Mouse (Mus musculus): ENCODE data around the gene Pla2g4c. TPM values are rescaled to one million over a fixed set of nuclear protein-coding genes. Genes with fewer than 3 reads are reported as not detected.

The Pla2g4c gene
- total RNA-seq, 2 experiments from 2014 or later, result not detected

- no peak for ATAC-seq (replicated peaks; ENCODE audit: poor library complexity, severe bottlenecking)
Observed at GRCm38 (mm10) chr7:13330575-13330974, 6.1 kb downstream of the Pla2g4c start.

- no peak for ATAC-seq (replicated peaks; ENCODE audit: poor library complexity, severe bottlenecking)
Observed at GRCm38 (mm10) chr7:13355943-13356342, 31.5 kb downstream of the Pla2g4c start.

- ATAC-seq (replicated peaks; ENCODE audit: poor library complexity, severe bottlenecking), result no peak
Observed at GRCm38 (mm10) chr7:13380588-13380987, 56.1 kb downstream of the Pla2g4c start.

DNA sequence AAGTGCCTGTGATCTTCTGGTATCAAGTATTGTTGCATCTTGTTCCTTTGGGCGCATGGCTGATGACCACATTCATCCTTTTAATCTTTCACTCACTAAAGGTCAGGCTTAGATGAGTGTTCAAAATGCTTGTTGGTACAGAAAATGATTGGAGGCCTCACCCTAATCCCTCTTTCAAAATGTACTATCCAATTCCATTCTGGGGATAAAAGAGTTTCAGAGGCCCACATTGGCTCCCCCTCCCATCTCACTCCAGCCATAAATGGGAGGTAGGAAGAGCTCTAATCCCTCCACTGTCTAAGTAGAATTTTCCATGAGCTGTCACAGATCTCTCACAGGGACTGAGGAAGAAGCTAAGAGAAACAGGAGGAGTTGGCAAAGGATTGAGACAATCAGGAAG is 73.4 kb downstream of the Pla2g4c start, which contains the start of gene Cabp5:
TSS of gene Cabp5 (plus strand) at position 301 of the 400 bp plus-strand sequence.
- ATAC-seq (replicated peaks; ENCODE audit: poor library complexity, severe bottlenecking), result no peak

Other genes starting within 250 kb of the Pla2g4c start
- gene Vmn1r85, start 229.5 kb upstream of the Pla2g4c start, total RNA-seq (2014; fragmentation: Nextera tagmentation), result not detected in 2 replicates
- not detected in 2 replicates for gene Vmn1r85, start 229.5 kb upstream of the Pla2g4c start, total RNA-seq (2017)
- gene Vmn1r86, start 204.7 kb upstream of the Pla2g4c start, total RNA-seq (2014; fragmentation: Nextera tagmentation), result not detected in 2 replicates
- gene Vmn1r86, start 204.7 kb upstream of the Pla2g4c start, total RNA-seq (2017), result not detected in 2 replicates
- gene Vmn1r87, start 184.5 kb upstream of the Pla2g4c start, total RNA-seq (2014; fragmentation: Nextera tagmentation), result not detected in 2 replicates
- not detected in 2 replicates for gene Vmn1r87, start 184.5 kb upstream of the Pla2g4c start, total RNA-seq (2017)
- gene Vmn1r88, start 165.1 kb upstream of the Pla2g4c start, total RNA-seq (2014; fragmentation: Nextera tagmentation), result 0.26 TPM in 1 of 2 replicates, not detected in the other
- gene Vmn1r88, start 165.1 kb upstream of the Pla2g4c start, total RNA-seq (2017), result not detected in 2 replicates
- not detected in 2 replicates for gene Vmn1r89, start 111.6 kb upstream of the Pla2g4c start, total RNA-seq (2014; fragmentation: Nextera tagmentation)
- gene Vmn1r89, start 111.6 kb upstream of the Pla2g4c start, total RNA-seq (2017), result not detected in 2 replicates
- gene Lig1, start 47.4 kb upstream of the Pla2g4c start, total RNA-seq (2014; fragmentation: Nextera tagmentation), result 152 and 196 TPM in 2 replicates
- gene Lig1, start 47.4 kb upstream of the Pla2g4c start, total RNA-seq (2017), result 70.0 and 89.5 TPM in 2 replicates
- 3.4 and 5.8 TPM in 2 replicates for gene Zswim9, start 45.9 kb upstream of the Pla2g4c start, total RNA-seq (2014; fragmentation: Nextera tagmentation)
- 1.9 and 3.8 TPM in 2 replicates for gene Zswim9, start 45.9 kb upstream of the Pla2g4c start, total RNA-seq (2017)
- gene Cabp5, start 73.5 kb downstream of the Pla2g4c start, total RNA-seq (2014; fragmentation: Nextera tagmentation), result not detected in 2 replicates
- gene Cabp5, start 73.5 kb downstream of the Pla2g4c start, total RNA-seq (2017), result not detected in 2 replicates
- gene Bsph1, start 126.2 kb downstream of the Pla2g4c start, total RNA-seq (2014; fragmentation: Nextera tagmentation), result not detected in 2 replicates
- not detected in 2 replicates for gene Bsph1, start 126.2 kb downstream of the Pla2g4c start, total RNA-seq (2017)
- not detected in 2 replicates for gene Bsph2, start 246.4 kb downstream of the Pla2g4c start, total RNA-seq (2014; fragmentation: Nextera tagmentation)
- gene Bsph2, start 246.4 kb downstream of the Pla2g4c start, total RNA-seq (2017), result not detected in 2 replicates

All from granulocyte monocyte progenitor cell, adult 5-6 weeks (primary cell).